Mouse (Mus musculus): ENCODE measurements around the gene Nde1. TPM values are rescaled to one million over a fixed set of nuclear protein-coding genes. Genes with fewer than 3 reads are reported as not detected.

Nde1 gene
- total RNA-seq, 2 experiments from 2014 or later: 27.2 to 31.6 TPM

DNA sequence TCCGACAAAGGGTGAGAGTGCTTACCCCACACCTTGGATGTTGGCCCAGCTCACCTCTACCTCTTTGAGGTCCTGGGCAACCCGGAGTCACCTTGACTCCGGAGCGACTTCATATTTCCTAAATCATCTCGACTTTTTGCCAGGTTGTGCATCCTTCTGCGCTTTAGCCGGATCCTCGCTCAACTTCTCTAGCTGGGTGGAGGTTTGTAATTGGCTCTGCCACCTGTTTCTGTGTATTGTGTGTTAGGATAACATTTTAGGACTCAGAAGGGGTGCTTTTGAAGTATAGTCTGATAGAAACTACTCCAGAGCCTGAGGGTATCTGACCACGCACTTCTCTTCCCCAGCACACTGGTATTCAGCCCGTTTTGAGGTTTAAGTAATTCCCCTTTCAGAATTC lies 656 bp downstream of the Nde1 start:
- DNase-seq: no peak

DNA sequence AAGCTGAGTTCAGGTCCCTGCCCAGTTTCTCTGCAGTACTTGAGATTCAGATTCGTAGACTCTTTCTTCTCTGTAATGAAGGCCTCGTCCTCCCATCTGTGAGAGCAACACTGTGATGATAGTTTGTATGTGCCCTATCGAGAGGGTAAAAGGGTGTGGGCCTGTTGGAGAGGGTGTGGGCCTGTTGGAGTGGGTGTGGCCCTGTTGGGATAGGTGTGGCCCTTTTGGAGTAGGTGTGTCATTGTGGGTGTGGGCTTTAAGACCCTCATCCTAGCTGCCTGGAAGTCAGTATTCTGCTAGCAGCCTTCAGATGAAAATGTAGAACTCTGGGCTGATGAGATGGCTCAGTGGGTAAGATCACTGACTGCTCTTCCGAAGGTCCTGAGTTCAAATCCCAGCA lies 3.4 kb downstream of the Nde1 start:
- DNase-seq: no peak

DNA sequence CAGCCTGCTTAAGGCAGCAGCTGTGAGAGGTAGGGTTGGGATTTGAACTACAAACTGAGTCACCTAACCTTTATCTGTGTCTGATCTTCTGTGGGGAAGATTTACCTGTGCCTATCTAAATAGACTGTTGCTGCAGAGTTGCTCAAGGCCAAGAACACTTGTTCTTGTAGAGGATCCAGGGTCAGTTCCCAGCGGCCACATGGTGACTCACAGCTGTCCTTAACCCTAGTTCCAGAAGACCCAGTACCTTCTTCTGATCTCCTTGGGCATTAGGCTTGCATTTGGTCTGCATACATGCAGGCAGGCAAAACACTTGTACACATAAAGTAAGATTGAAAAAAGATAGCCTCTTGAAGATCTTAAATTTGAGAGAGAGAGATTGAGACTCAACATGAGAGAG lies 6.6 kb downstream of the Nde1 start:
- no peak for DNase-seq

DNA sequence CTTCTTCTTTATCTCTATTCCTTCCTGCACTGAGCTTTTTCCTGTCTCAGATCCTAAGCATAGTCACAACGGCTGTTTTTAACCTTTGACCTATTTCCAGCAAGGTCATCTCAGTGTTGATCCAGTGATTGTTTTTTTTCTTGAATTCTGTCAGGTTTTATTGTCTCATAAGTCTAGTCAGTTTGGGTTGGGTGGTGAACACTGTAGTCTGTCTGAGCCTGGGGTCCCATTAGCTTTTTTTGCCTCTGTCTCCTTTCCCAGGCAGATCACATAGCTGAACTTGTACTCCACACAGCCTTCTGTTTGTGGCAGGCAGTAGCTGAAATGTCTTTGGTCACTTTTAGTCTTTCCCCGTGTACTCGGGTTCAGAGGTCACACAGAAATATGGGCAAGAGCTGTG lies 15.0 kb downstream of the Nde1 start:
- no peak for DNase-seq

DNA sequence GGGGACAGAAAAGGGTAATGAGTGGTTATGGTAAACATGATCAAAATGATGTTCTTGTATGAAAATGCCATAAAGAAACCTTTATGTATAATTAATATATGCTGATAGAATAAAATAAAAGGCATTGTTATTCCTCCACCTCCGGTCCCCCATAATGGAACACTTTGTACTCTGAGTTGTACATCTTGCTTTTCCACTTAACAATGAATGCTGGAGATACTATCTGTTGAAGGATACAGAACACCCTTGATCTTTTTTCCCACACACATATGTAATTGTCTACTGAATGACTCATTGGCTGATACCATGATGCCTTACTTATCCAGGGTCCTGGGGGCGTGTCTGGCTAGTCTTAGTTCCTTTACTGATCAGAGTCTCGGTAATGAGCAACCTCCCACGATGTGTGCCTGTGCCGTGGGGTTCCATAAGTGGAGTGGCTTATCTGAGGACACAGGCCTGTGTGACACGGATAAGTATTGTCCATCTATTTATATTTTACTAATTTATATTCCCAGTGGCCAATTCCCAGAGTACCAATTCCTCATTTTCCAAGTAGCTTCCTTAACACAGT lies 17.2 kb downstream of the Nde1 start:
- DNase-seq: no peak

DNA sequence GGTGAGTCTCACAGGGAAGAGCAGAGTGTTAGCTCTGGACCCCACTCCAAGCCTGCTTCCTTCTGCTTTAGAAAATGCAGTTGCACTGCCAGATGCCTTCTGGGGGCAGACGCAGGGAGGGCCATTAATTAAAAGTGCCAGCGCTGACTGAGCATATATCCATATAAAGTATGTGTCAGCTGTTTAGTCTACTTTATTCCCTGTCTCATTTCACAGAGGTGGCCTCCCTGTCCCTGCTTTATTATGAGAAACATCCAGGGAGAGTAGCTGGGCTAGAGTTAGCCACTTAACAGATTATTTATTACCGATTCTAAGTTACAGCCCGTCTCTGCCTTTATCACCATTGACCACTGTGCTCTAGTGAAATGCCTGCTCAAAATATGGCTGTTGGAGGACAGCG lies 19.3 kb downstream of the Nde1 start:
- no peak for DNase-seq

DNA sequence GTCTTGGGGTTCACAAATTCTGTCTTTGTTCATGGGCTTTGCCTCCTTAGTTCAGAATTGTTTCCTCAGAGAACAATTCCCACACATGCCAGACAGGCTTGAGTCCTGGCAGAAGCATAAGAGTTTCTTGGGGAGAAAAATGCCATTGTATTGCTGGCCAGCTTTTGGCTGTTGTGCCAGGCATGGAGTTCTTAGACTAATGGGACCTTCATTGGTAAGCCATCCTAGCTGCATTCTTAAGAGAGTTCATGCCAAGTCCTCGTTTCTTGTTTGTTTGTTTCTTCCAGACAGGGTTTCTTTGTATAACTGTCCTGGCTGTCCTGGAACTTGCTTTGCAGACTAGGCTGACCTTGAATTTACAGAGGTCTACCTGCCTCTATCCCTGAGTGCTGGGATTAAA lies 20.8 kb downstream of the Nde1 start:
- peak in 1 of 2 experiments; percentile 9 for DNase-seq

DNA sequence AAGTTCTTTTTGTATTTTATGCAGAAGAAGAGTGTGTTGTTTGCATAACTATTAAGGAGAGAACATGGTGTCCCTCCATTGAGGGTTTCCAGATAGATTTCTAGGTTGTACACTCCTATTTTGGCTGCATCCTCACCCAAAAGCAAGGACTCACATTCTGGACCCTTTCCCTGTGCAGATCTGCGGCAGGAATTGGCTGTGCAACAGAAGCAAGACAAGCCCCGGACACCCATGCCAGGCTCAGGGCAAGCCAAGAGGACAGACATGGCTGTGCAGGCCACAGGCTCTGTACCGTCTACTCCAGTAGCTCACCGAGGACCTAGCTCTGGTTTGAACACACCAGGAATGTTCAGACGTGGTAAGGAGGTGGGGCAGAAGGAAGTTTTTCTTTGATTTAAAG lies 22.4 kb downstream of the Nde1 start:
- DNase-seq: peak; percentile 15 to 22

DNA sequence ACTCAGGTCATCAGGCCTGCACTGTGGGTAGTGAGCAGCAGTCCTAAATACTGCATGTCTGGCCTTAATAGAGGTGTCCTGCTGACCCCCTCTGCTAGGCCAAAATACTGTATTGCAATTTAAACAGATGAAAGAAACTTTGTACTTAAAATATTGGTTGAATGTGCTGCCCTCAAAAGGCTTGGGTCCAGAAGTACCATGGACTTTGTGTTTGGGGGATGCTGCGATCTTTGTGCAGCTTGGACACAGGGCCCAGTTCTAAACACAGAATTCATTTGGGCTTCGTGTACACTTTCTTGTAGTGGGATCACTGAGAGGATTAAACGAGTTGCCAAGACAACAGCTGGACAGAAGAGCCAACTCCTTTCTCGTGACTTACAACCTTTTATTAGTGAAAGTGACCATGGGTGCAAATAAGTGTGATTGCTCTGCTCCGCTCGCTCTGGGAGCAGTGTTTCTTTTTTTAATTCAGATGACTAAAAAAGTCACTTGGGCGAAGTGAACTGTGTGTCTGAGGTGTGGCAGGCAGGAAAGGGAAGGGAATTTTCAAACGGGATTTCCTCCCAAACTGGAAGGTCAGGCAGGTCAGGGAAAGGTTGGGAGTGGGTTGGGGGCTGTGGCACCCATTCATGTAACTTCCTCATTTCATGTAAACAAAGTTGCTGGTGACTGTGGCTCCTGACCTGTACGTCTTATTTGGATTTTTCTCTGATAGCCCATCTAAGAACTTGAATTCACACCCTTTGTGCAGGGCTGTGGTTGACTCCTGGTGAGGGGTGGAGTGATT lies 31.3 kb downstream of the Nde1 start:
- no peak for DNase-seq

DNA sequence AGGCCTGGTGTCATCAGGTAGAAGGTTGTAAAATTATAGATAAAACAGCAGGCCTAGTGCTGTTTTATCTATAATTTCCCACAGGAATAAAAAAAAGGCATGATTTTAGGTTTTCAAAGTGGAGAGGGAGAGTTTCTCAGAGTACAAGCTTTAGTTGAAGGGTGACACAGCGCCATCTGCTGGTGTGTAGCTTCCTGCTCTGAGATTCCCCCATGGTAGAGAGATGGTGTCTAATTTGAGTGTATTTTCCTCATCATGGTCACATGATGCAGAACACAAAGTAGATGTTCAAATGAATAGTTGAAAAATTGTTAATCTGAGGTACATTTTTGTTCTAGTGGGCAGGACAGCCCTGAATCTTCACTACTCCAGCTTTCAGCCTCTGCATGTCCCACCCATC lies 32.4 kb downstream of the Nde1 start:
- DNase-seq: peak; percentile 49 to 61

DNA sequence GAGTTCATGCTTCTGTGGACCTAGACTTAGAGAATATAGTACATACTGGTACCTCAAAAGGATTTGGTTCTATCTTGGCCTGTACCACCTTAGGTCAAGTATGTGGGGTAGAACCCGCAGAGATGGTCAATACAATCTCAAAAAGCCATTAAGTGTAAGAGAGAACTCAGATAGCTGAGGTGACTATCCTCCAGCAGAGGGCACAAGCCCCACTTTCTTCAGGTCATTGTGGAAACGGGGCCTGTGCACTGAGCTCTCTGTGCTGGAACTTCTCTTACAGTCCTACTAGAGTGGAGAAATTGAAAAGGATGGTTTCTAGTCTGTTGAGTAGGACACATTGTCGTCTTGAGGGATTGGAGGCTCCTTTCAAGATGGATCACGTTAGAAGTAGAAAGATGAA lies 35.7 kb downstream of the Nde1 start:
- no peak for DNase-seq

DNA sequence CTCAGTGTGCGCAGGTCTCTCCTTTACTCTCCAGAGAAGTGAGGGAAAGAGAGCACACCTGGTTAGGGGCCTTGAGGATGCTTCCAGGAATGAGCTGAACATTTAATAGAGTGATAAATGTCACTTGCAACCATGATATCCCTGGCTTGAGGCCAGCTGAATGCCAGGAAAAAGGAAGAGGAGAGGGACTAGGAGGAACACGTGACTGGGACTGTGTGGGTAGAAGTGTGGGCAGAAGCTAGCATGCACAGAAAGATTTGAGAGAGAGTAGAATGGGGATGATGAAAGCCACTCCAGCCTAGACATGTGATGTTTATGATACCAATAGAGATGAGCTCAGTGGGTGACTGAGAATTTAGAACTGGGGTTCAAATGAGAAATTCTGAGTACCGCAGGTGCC lies 52.1 kb downstream of the Nde1 start:
- no peak for DNase-seq

DNA sequence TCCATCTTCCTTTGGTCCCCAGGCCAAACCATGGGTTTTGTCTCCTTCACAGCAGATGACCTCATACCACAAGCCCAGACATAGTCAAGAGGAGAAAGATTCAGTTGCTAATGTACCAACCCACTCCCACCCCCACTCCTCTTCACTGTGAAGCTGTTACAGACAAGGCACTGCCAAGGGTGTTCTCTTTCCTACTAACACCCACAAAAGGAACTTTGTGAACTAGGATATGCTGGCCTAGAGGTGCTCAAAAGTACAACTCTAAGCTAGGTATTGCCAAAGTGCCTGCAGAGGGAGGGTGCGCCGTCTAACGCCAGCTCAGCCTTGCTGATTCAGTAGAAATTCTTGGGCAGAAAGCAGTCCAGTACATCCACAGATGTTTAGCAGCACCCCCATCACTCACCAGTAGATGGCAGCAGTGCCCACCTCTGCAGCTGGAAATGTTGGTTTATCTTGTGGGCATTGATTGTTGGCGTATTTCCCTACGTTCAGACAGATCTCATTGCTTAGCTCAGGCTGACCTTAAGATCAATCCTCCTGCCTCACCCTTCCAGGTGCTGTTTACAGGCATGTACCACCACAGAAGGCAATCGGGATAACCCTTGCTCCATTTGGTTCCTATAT lies 74.1 kb downstream of the Nde1 start:
- peak; percentile 71 to 74 for DNase-seq

DNA sequence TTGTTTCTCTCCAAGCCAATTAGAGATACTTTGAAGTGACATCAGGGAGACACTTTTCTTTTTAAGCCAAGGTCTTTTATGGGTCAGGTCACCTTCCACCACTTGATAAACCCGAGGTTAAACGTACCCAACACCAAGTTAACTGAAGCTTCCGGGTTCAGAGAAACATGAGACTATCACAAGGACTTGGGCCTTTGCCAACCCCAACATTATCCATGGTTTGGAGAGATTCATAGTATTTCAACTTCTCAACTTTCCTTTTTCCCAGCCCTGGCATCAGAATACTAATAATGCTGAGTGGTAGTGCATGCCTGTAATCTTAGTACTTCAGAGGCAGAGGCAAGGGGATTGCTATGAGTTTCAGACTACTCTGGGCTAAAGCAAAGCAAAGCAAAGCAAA lies 79.0 kb downstream of the Nde1 start:
- no peak for DNase-seq

Small RNAs within 50 kb of the gene (microRNA-seq; reads per million reads assigned to microRNA genes)
- gene Gm27671: 0 reads per million in 2 experiments
- 1,401 to 1,911 reads per million in 2 experiments for gene Mir484

Other genes with a start within 250 kb of the Nde1 start
- 100 to 1,000 TPM; 254 to 276 TPM for gene 2900011O08Rik, start 176.7 kb upstream of the Nde1 start, total RNA-seq (2021)
- 1 to 10 TPM; 1.4 TPM for gene Ifitm7, start 176.4 kb upstream of the Nde1 start, total RNA-seq (2021)
- 100 to 1,000 TPM; 130 to 136 TPM for gene Marf1, start 76 bp downstream of the Nde1 start, total RNA-seq (2021)
- 1 to 10 TPM; 4.2 to 6.4 TPM for gene Myh11, start 128.1 kb downstream of the Nde1 start, total RNA-seq (2021)
- gene Fopnl, start 154.1 kb downstream of the Nde1 start, total RNA-seq (2021): 10 to 100 TPM; 50.2 to 58.9 TPM
- gene Abcc1, start 198.3 kb downstream of the Nde1 start, total RNA-seq (2021): 10 to 100 TPM; 13.1 to 13.6 TPM